Mouse (Mus musculus) brain, adult 2 months (tissue): ENCODE results near the gene Igf2bp3.
"Not testable (repeated sequence)": the region's sequence is repeated elsewhere in the genome, so short reads cannot be mapped to it uniquely, and the experiment has no call there.

Experiments used
- DNase-seq: peaks from one replicate; pipeline ENCODE4 v3.0.0; 2011; ENCODE audit warnings: low read depth, low spot score

Gene Igf2bp3

GRCm38 (mm10) chr6:49214928-49215747, at the start of gene Igf2bp3:
Gene Igf2bp3, minus strand, starts transcription at chr6:49214957.
- DNase-seq: no peak

- not testable (repeated sequence) for DNase-seq
These were observed 49.7 kb upstream of the Igf2bp3 start for GRCm38 (mm10) chr6:49264446-49264845.

- DNase-seq: peak; percentile 97
These were observed 49.1 kb upstream of the Igf2bp3 start, which contains the start of gene Tra2a for GRCm38 (mm10) chr6:49263847-49264243. Gene Tra2a, minus strand, starts transcription at chr6:49264033.

GRCm38 (mm10) chr6:49263081-49263846, 48.5 kb upstream of the Igf2bp3 start:
- DNase-seq: peak; percentile 48

GRCm38 (mm10) chr6:49262421-49262820, 47.7 kb upstream of the Igf2bp3 start:
- DNase-seq: peak; percentile 8

GRCm38 (mm10) chr6:49259711-49260110, 45.0 kb upstream of the Igf2bp3 start:
- no peak for DNase-seq

GRCm38 (mm10) chr6:49257880-49258279, 43.1 kb upstream of the Igf2bp3 start:
- DNase-seq: no peak

- no peak for DNase-seq
These were observed 37.5 kb upstream of the Igf2bp3 start for GRCm38 (mm10) chr6:49252207-49252606.

- no peak for DNase-seq
These were observed 36.4 kb upstream of the Igf2bp3 start for GRCm38 (mm10) chr6:49251199-49251598.

- peak; percentile 53 for DNase-seq
These were observed 32.5 kb upstream of the Igf2bp3 start for GRCm38 (mm10) chr6:49247246-49247645.

GRCm38 (mm10) chr6:49242331-49242730, 27.6 kb upstream of the Igf2bp3 start:
- DNase-seq: no peak

- DNase-seq: no peak
These were observed 26.8 kb upstream of the Igf2bp3 start for GRCm38 (mm10) chr6:49241562-49241961.

GRCm38 (mm10) chr6:49236331-49236730, 21.6 kb upstream of the Igf2bp3 start:
- DNase-seq: peak; percentile 96

GRCm38 (mm10) chr6:49233356-49233755, 18.6 kb upstream of the Igf2bp3 start:
- DNase-seq: no peak

- peak; percentile 55 for DNase-seq
These were observed 13.4 kb upstream of the Igf2bp3 start for GRCm38 (mm10) chr6:49228126-49228679.

- no peak for DNase-seq
These were observed 12.5 kb upstream of the Igf2bp3 start for GRCm38 (mm10) chr6:49227184-49227735.

- no peak for DNase-seq
These were observed 11.0 kb upstream of the Igf2bp3 start for GRCm38 (mm10) chr6:49225728-49226123.

- no peak for DNase-seq
These were observed 10.4 kb upstream of the Igf2bp3 start for GRCm38 (mm10) chr6:49224923-49225727.

- DNase-seq: no peak
These were observed 7.1 kb upstream of the Igf2bp3 start for GRCm38 (mm10) chr6:49221906-49222305.

GRCm38 (mm10) chr6:49219920-49220604, 5.3 kb upstream of the Igf2bp3 start:
- no peak for DNase-seq
